Mouse (Mus musculus) MEL (cell line): ENCODE measurements around the gene Upk2. TPM values are rescaled to one million over a fixed set of nuclear protein-coding genes. Genes with fewer than 3 reads are reported as not detected.
"Not testable (repeated sequence)": the region's sequence is repeated elsewhere in the genome, so short reads cannot be mapped to it uniquely, and the experiment has no call there.

Experiments used
- DNase-seq: peaks from one replicate; pipeline ENCODE4 v3.0.0; 2011; ENCODE audit warnings: low read depth, low spot score
- H3K27ac ChIP-seq: 2 replicates; pipeline ENCODE4 v1.5.1; 2012; ENCODE audit warnings: low read depth, mild to moderate bottlenecking, control low read depth, low read length, moderate library complexity; ENCODE audit not compliant: control insufficient read depth
- H3K27me3 ChIP-seq, 2 experiments: fragments of 150-350 bp in 1 of 2; sonication (generic) in 1 of 2; 2 replicates each; pipeline ENCODE4 v1.6.1; 2012; ENCODE audit warnings: low read length in 2 of 2, mild to moderate bottlenecking in 2 of 2, improper control_type of control experiment in 1 of 2, moderate library complexity in 1 of 2; ENCODE audit not compliant: insufficient read depth in 2 of 2, control insufficient read depth in 1 of 2
- H3K36me3 ChIP-seq, 2 experiments: 2 replicates each; pipeline ENCODE4 v1.6.1; 2012 to 2014; ENCODE audit warnings: low read length in 2 of 2, improper control_type of control experiment in 1 of 2, inconsistent platforms in 1 of 2, mild to moderate bottlenecking in 1 of 2; ENCODE audit not compliant: insufficient read depth in 2 of 2, control insufficient read depth in 1 of 2
- H3K4me1 ChIP-seq, 2 experiments: fragments of 150-350 bp in 1 of 2; sonication (generic) in 1 of 2; 2 replicates each; pipeline ENCODE4 v1.6.1; 2012; ENCODE audit warnings: low read length in 2 of 2, improper control_type of control experiment in 1 of 2, mild to moderate bottlenecking in 1 of 2; ENCODE audit not compliant: insufficient read depth in 2 of 2, control insufficient read depth in 1 of 2
- H3K4me3 ChIP-seq, 2 experiments: fragments of 150-350 bp in 1 of 2; sonication (generic) in 1 of 2; 2 replicates each; pipeline ENCODE4 v1.5.1; 2012; ENCODE audit warnings: low read depth in 2 of 2, low read length in 2 of 2, mild to moderate bottlenecking in 2 of 2, moderate library complexity in 2 of 2, control low read depth in 1 of 2, improper control_type of control experiment in 1 of 2; ENCODE audit not compliant: control insufficient read depth in 1 of 2, insufficient read depth in 1 of 2
- H3K79me2 ChIP-seq: 2 replicates; pipeline ENCODE4 v1.6.1; 2012; ENCODE audit warnings: mild to moderate bottlenecking, low read length, moderate library complexity; ENCODE audit not compliant: control insufficient read depth, poor library complexity, insufficient read depth
- H3K9ac ChIP-seq: 2 replicates; pipeline ENCODE4 v1.6.1; 2012; ENCODE audit warnings: low read depth, mild to moderate bottlenecking, control low read depth, low read length, moderate library complexity; ENCODE audit not compliant: control insufficient read depth, poor library complexity, severe bottlenecking
- H3K9me3 ChIP-seq: fragments of 150-350 bp; sonication (generic); replicated peaks from 2 replicates; pipeline ENCODE4 v1.6.1; 2012; ENCODE audit warnings: mild to moderate bottlenecking, low read length, improper control_type of control experiment, moderate library complexity; ENCODE audit not compliant: insufficient read depth
- BHLHE40 ChIP-seq: IDR thresholded peaks from 2 replicates; pipeline ENCODE4 v1.6.1; 2012; ENCODE audit warnings: low read depth, mild to moderate bottlenecking, inconsistent platforms, low read length, improper control_type of control experiment, borderline replicate concordance
- CHD2 ChIP-seq: IDR thresholded peaks from 2 replicates; pipeline ENCODE4 v1.6.1; 2011; ENCODE audit warnings: low read length, improper control_type of control experiment
- CTCF ChIP-seq, 3 experiments: IDR thresholded peaks in 2 of 3; conservative IDR thresholded peaks in 1 of 3; 2 replicates each; pipeline ENCODE4 v1.5.1; 2011 to 2012; ENCODE audit warnings: low read length in 3 of 3, low read depth in 2 of 3, mild to moderate bottlenecking in 2 of 3, improper control_type of control experiment in 1 of 3, inconsistent platforms in 1 of 3, mixed read lengths in 1 of 3, moderate library complexity in 1 of 3; ENCODE audit not compliant: control insufficient read depth in 1 of 3, insufficient read depth in 1 of 3, poor library complexity in 1 of 3, severe bottlenecking in 1 of 3
- ELF1 ChIP-seq: IDR thresholded peaks from 2 replicates; pipeline ENCODE4 v1.6.1; 2014; ENCODE audit warnings: low read depth, mild to moderate bottlenecking, inconsistent platforms, low read length, improper control_type of control experiment, moderate library complexity
- EP300 ChIP-seq, 2 experiments: IDR thresholded peaks; 2 replicates each; pipeline ENCODE4 v1.6.1; 2011; ENCODE audit warnings: improper control_type of control experiment in 2 of 2, low read length in 2 of 2, low read depth in 1 of 2, mild to moderate bottlenecking in 1 of 2
- GABPA ChIP-seq: IDR thresholded peaks from 2 replicates; pipeline ENCODE4 v1.6.1; 2012; ENCODE audit warnings: low read depth, mild to moderate bottlenecking, inconsistent platforms, low read length, improper control_type of control experiment, moderate library complexity
- HCFC1 ChIP-seq: IDR thresholded peaks from 2 replicates; pipeline ENCODE4 v1.6.1; 2012; ENCODE audit warnings: low read depth, mild to moderate bottlenecking, inconsistent platforms, low read length, improper control_type of control experiment, moderate library complexity
- KAT2A ChIP-seq: conservative IDR thresholded peaks from 2 replicates; pipeline ENCODE4 v1.6.1; 2012; ENCODE audit warnings: low read depth, low read length, improper control_type of control experiment, inconsistent platforms
- MEF2A ChIP-seq: IDR thresholded peaks from 2 replicates; pipeline ENCODE4 v1.6.1; 2014; ENCODE audit warnings: low read depth, mild to moderate bottlenecking, inconsistent platforms, low read length, improper control_type of control experiment; ENCODE audit not compliant: poor library complexity, insufficient replicate concordance, severe bottlenecking; ENCODE audit errors: extremely low read depth
- MXI1 ChIP-seq: IDR thresholded peaks from 2 replicates; pipeline ENCODE4 v1.6.1; 2011; ENCODE audit warnings: mild to moderate bottlenecking, low read depth, low read length, improper control_type of control experiment
- MYC ChIP-seq: IDR thresholded peaks from 2 replicates; pipeline ENCODE4 v1.6.1; 2011; ENCODE audit warnings: low read depth, mild to moderate bottlenecking, low read length, improper control_type of control experiment, moderate library complexity
- NELFE ChIP-seq: IDR thresholded peaks from 2 replicates; pipeline ENCODE4 v1.6.1; 2011; ENCODE audit warnings: low read depth, low read length, improper control_type of control experiment
- RAD21 ChIP-seq: IDR thresholded peaks from 2 replicates; pipeline ENCODE4 v1.6.1; 2011; ENCODE audit warnings: mild to moderate bottlenecking, low read depth, low read length, improper control_type of control experiment
- SIN3A ChIP-seq: IDR thresholded peaks from 2 replicates; pipeline ENCODE4 v1.6.1; 2012; ENCODE audit warnings: low read length, improper control_type of control experiment, inconsistent platforms
- SMC3 ChIP-seq: IDR thresholded peaks from 2 replicates; pipeline ENCODE4 v1.6.1; 2011; ENCODE audit warnings: low read depth, low read length, improper control_type of control experiment
- TBP ChIP-seq: IDR thresholded peaks from 2 replicates; pipeline ENCODE4 v1.8.0; 2011; ENCODE audit warnings: low read depth, low read length, improper control_type of control experiment
- TCF12 ChIP-seq: IDR thresholded peaks from 2 replicates; pipeline ENCODE4 v1.6.1; 2014; ENCODE audit warnings: low read depth, mild to moderate bottlenecking, inconsistent platforms, low read length, improper control_type of control experiment, moderate library complexity
- ZMIZ1 ChIP-seq: IDR thresholded peaks from 2 replicates; pipeline ENCODE4 v1.6.1; 2012; ENCODE audit warnings: low read depth, mild to moderate bottlenecking, inconsistent platforms, low read length, improper control_type of control experiment, moderate library complexity
- ZNF384 ChIP-seq: IDR thresholded peaks from 2 replicates; pipeline ENCODE4 v1.6.1; 2012; ENCODE audit warnings: low read depth, mild to moderate bottlenecking, inconsistent platforms, low read length, improper control_type of control experiment
- polyA plus RNA-seq, 2 experiments: library from polyadenylated mRNA; stranded (reverse) in 1 of 2; unstranded in 1 of 2; fragments of >175 nt in 1 of 2; fragments of >200 nt in 1 of 2; gene quantifications; 2 replicates each; pipeline versions ENCODE4 v1.2.1 to v1.2.4; 2012; ENCODE audit warnings: low replicate concordance in 2 of 2, low read depth in 1 of 2; ENCODE audit not compliant: insufficient read length in 2 of 2, insufficient read depth in 1 of 2, missing spikeins in 1 of 2
- total RNA-seq: library from RNA; depleted of rRNA; stranded (reverse); fragments of 300-350 nt; gene quantifications from 2 replicates; pipeline ENCODE4 v1.2.3, GENCODE M21; 2012

Gene Upk2
- total and polyA plus RNA-seq, 3 experiments = not detected

DNA sequence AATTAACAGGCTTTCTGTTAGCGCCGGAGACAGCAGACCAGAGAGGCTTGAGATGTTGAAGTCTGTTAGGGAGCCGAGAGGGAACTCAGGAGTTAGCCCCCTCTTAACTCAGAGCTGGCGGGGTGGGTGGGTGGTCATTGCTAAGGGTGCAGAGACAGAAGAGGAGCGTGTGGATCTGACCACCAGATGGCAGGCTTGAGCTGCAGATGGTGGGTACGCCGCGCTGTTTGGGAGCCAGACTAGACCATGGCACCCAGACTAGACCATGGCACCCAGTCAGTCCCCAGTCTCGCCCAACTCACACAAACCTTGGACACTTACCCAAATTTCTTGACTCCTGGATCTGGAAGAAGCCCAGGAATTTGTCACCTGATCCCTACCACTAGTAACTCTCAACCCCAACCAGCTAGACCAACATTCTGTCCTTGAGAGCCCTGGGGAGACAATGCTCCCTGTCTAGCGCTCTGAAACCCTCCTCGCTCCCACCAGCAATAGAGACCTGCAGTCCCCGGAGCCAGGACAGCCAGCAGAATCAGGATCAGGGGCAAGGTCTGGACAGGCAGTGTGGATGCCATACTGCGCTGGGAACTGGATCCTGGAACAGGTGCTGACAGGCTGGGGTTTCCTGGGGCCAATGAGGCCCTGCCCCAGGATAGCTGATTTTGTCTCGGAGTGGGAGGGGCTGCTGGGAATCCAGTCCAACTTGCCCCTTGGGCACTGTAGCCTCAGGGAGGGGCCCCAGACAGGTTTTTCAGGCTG is 465 bp downstream of the Upk2 start (continued):
- TF ChIP-seq MEF2A (no peak), BHLHE40 (no peak), HCFC1 (no peak), NELFE (no peak), ELF1 (no peak), SIN3A (no peak)

DNA sequence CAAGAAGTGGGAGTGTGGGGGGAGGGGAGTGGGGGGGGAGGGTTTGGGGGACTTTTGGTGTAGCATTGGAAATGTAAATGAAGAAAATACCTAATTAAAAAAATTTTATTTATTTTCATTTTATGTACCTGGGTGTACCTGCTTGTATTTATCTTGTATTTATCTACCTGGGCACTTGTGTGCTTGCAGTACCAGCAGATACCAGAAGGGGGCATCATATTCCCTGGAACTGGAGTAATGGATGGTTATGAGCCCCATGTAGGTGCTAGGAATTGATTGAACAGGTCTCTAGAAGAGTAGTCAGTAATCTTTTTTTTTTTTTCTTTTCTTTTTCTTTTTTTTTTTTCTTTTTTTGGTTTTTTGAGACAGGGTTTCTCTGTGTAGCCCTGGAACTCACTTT is 4.4 kb downstream of the Upk2 start:
- Histone ChIP-seq H3K36me3 (no peaks in the 10 kb centered on the region), H3K9me3 (no peaks in the 10 kb centered on the region), H3K4me3 (no peak overlapping the region), H3K79me2 (no peaks in the 10 kb centered on the region), H3K27me3 (no peaks in the 10 kb centered on the region), H3K27ac (no peak overlapping the region), H3K9ac (no peak overlapping the region), H3K4me1 (peaks cover 0 to 3% of the 10 kb centered on the region in 2 experiments; a peak in 1 of 4 replicates)
- TF ChIP-seq BHLHE40 = no peak
- TF ChIP-seq EP300 (IDR thresholded peaks at IDR 0.05; ENCODE audit: low read depth in 1 of 2, low read length in 2 of 2) = no peak
- TF ChIP-seq CTCF (IDR thresholded peaks at IDR 0.05 in 2 of 3, conservative IDR thresholded peaks at IDR 0.05 in 1 of 3; ENCODE audit: control insufficient read depth in 1 of 3, insufficient read depth in 1 of 3, low read depth in 2 of 3, low read length in 3 of 3, poor library complexity in 1 of 3, severe bottlenecking in 1 of 3) = peak; percentile 46 to 64 (median 59); a peak in 5 of 6 replicates
- no peak for TF ChIP-seq KAT2A
- peak; percentile 52 for TF ChIP-seq SMC3
- peak; percentile 39 for TF ChIP-seq RAD21
- no peak for TF ChIP-seq MYC
- TF ChIP-seq GABPA = no peak
- TF ChIP-seq TCF12 = no peak
- TF ChIP-seq MXI1 = no peak
- TF ChIP-seq ZMIZ1 = no peak
- TF ChIP-seq CHD2 = no peak
- TF ChIP-seq SIN3A = no peak
- TF ChIP-seq, all 39 proteins: peak for 3
- DNase-seq = peak; percentile 39

DNA sequence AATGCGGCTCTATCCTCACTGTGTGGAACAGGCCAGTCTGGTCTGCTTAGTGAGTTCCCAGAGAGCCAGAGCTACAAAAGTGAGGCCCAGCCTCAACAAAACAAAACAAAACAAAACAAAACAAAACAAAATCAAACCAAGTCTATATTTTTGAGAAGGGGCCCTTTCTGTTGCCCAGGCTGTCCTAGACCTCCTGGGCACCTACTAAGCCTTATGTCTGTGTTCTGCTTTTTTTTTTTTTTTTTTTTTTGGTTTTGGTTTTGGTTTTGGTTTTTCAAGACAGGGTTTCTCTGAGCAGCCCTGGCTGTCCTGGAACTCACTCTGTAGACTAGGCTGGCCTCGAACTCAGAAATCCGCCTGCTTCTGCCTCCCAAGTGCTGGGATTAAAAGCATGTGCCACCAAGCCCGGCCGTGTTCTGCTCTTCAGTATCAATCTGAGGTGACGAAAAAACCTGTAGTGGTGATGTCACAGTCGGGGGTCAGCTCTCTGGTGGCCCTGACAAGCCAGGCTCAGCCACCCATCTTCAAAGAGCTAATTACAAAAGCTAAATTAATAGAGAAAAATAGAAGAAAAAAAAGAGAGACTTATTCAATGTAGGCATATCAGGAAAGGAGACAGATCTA is 10.3 kb downstream of the Upk2 start:
- H3K9ac ChIP-seq, H3K79me2 ChIP-seq, DNase-seq, H3K9me3 ChIP-seq, H3K27ac ChIP-seq, H3K4me1 ChIP-seq, H3K27me3 ChIP-seq, H3K36me3 ChIP-seq: not testable (repeated sequence)
- peak overlapping the region in 1 of 2 experiments; percentile 10; a peak in 1 of 4 replicates for H3K4me3 ChIP-seq
- TF ChIP-seq TBP = 0 out of 2 replicates have a peak, but pooled peaks have one; percentile 21
- TF ChIP-seq ZNF384 = peak; percentile 45; the same call in 1 of the 2 replicates
